Mouse (Mus musculus) bone marrow, adult 2 months (tissue): ENCODE measurements around the gene Dnajc5.

Experiments
- CTCF ChIP-seq: fragments of 200-500 bp; IDR thresholded peaks from 2 replicates; pipeline ENCODE4 v1.5.1; 2011; ENCODE audit warnings: low read length, control low read depth; ENCODE audit not compliant: control insufficient read depth, insufficient read depth
- POLR2A ChIP-seq: fragments of 200-500 bp; IDR thresholded peaks from 2 replicates; pipeline ENCODE4 v1.6.1; 2011; ENCODE audit warnings: low read depth, mild to moderate bottlenecking, control low read depth, low read length, borderline replicate concordance; ENCODE audit not compliant: control insufficient read depth

DNA sequence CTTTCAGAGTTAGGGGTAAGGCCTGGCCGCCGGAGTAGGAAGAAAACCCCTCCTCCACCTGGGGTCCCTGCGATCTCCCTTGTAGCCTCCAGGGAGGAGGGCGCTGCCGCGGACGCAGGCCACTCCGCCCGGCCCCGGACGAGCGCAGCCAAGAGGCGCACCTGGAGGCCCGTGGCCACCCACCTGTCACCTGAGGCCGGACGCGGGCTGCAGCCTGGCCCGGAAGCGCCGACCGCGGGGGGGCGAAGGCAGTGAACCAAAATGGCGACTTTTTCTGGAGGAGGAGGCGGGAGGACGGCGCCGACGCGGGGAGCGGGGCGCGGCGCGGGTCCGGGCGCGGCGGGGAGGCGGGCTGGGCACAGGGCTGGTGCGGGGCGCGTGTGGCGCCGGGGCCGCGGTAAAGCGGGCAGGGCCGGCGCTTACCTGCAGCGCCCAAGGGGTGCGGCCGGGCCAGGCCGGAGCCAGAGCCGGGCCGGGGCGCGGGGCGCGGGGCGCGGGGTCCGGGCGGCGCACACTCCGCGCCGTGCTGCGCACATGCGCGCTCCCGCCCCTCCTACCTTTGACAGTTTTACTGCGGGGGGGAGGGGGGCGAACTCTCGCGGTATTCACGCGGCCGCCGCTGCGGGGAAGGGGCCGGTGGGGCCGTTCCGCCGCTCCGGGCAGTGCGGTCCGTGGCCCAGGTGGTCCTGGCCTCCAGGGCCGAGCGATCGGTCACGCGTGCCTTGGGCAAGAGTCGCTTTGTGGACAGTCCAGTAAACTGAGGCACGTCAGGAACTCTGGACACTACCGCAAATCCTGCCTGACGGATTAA, 72.2 kb downstream of the Dnajc5 start, which contains the start of gene Zfp512b:
- TF ChIP-seq CTCF (no peak; the same call in 1 of the 2 replicates), POLR2A (peak; percentile 45; the same call in 1 of the 2 replicates)
